Mouse (Mus musculus) forebrain, postnatal 0 days (tissue): ENCODE measurements around the gene Gripap1. TPM values are rescaled to one million over a fixed set of nuclear protein-coding genes. Genes with fewer than 3 reads are reported as not detected.
A peak's percentile ranks its signal among the peaks of the same experiment; 100 is the strongest.

Experiments
- ATAC-seq: fragments of 200-750 bp; cut with Nextera tagmentation; 2 replicates; pipeline ENCODE4 v1.8.0; 2017; ENCODE audit warnings: mild to moderate bottlenecking, moderate library complexity
- DNase-seq: peaks from one replicate; pipeline ENCODE4 v3.0.0-alpha.2; 2015
- H3K27ac ChIP-seq: fragments of 300-500 bp; sonication (generic); 2 replicates; pipeline ENCODE4 v1.5.1; 2014; ENCODE audit warnings: low read depth, mild to moderate bottlenecking, antibody characterized with exemption, low read length, moderate library complexity, mixed read lengths
- H3K27me3 ChIP-seq: fragments of 300-500 bp; sonication (generic); 2 replicates; pipeline ENCODE4 v1.6.1; 2014; ENCODE audit warnings: mild to moderate bottlenecking, low read length, mixed read lengths; ENCODE audit not compliant: insufficient read depth
- H3K36me3 ChIP-seq: fragments of 300-500 bp; sonication (generic); 2 replicates; pipeline ENCODE4 v1.6.1; 2014; ENCODE audit warnings: mild to moderate bottlenecking, moderate library complexity; ENCODE audit not compliant: insufficient read depth
- H3K4me1 ChIP-seq: fragments of 300-500 bp; sonication (generic); 2 replicates; pipeline ENCODE4 v1.6.1; 2014; ENCODE audit warnings: antibody characterized with exemption; ENCODE audit not compliant: insufficient read depth
- H3K4me2 ChIP-seq: fragments of 300-500 bp; sonication (generic); 2 replicates; pipeline ENCODE4 v1.6.1; 2014; ENCODE audit warnings: low read depth, mild to moderate bottlenecking, moderate library complexity
- H3K4me3 ChIP-seq: fragments of 300-500 bp; sonication (generic); 2 replicates; pipeline ENCODE4 v1.5.1; 2014; ENCODE audit warnings: low read depth, low read length, mixed read lengths
- H3K9ac ChIP-seq: fragments of 300-500 bp; sonication (generic); 2 replicates; pipeline ENCODE4 v1.6.1; 2014; ENCODE audit warnings: mild to moderate bottlenecking
- H3K9me3 ChIP-seq: fragments of 300-500 bp; sonication (generic); 2 replicates; pipeline ENCODE4 v1.6.1; 2016; ENCODE audit warnings: low read length
- CTCF ChIP-seq: sonication (generic); IDR thresholded peaks from 2 replicates; pipeline ENCODE4 v1.5.1; 2016; ENCODE audit warnings: antibody characterized with exemption, control low read depth, low read depth
- WGBS: fragments of 180-500 bp; shearing (Covaris S2); extraction: QIAGEN DNeasy Blood & Tissue Kit; methylation state at CpG from one replicate; pipeline ENCODE4 v1.1.7; 2014; 5-methylcytosine and 5-hydroxymethylcytosine counted together
- polyA plus RNA-seq: library from polyadenylated mRNA; unstranded; fragments of >200 nt; fragmentation: Nextera tagmentation; extraction: Ambion mirVana; gene quantifications from 2 replicates; pipeline ENCODE4 v1.2.1, GENCODE M21; 2015
- total RNA-seq: library from RNA; depleted of rRNA; stranded (reverse); fragments of >200 nt; gene quantifications from 2 replicates; pipeline ENCODE4 v1.2.3, GENCODE M21; 2014

Gripap1 gene
- total and polyA plus RNA-seq, 2 experiments from 2014 or later = 40.7 to 62.4 TPM

GRCm38 (mm10) chrX:7847845-7848244 is 58.3 kb downstream of the Gripap1 start:
- H3K36me3 ChIP-seq = no peaks in the 10 kb centered on the region
- H3K27ac ChIP-seq = no peak overlapping the region
- ATAC-seq (peak; percentile 45), DNase-seq (peak; percentile 6)
- no peak overlapping the region for H3K9ac ChIP-seq
- no peaks in the 10 kb centered on the region for H3K9me3 ChIP-seq
- no peak overlapping the region for H3K4me2 ChIP-seq
- H3K27me3 ChIP-seq = no peaks in the 10 kb centered on the region
- H3K4me1 ChIP-seq = 0 out of 2 replicates have a peak, but pooled peaks cover 3% of the 10 kb centered on the region
- no peak overlapping the region for H3K4me3 ChIP-seq
- WGBS = 56% methylated on average over 2 of the region's 2 CpGs
- TF ChIP-seq CTCF = no peak

GRCm38 (mm10) chrX:7854578-7854977 is 65.0 kb downstream of the Gripap1 start:
- DNase-seq = peak; percentile 30
- H3K27me3 ChIP-seq = no peaks in the 10 kb centered on the region
- H3K9me3 ChIP-seq = no peaks in the 10 kb centered on the region
- no peak overlapping the region for H3K27ac ChIP-seq
- H3K36me3 ChIP-seq = no peaks in the 10 kb centered on the region
- H3K9ac ChIP-seq = no peak overlapping the region
- peak; percentile 50 for TF ChIP-seq CTCF
- WGBS = 48% methylated on average over 2 of the region's 2 CpGs
- no peak for ATAC-seq
- no peak overlapping the region for H3K4me2 ChIP-seq
- H3K4me3 ChIP-seq = no peak overlapping the region
- H3K4me1 ChIP-seq = no peaks in the 10 kb centered on the region

GRCm38 (mm10) chrX:7859191-7859753 is 69.7 kb downstream of the Gripap1 start:
- DNase-seq (no peak), ATAC-seq (no peak)
- Histone ChIP-seq H3K4me3 (no peak overlapping the region), H3K36me3 (no peaks in the 10 kb centered on the region), H3K27me3 (no peaks in the 10 kb centered on the region), H3K9ac (no peak overlapping the region), H3K4me1 (no peaks in the 10 kb centered on the region), H3K4me2 (no peak overlapping the region), H3K27ac (no peak overlapping the region), H3K9me3 (no peaks in the 10 kb centered on the region)
- no peak for TF ChIP-seq CTCF
- WGBS = 84% methylated on average over 3 of the region's 3 CpGs

GRCm38 (mm10) chrX:7863181-7863580 is 73.6 kb downstream of the Gripap1 start:
- DNase-seq (no peak), ATAC-seq (no peak)
- no peak for TF ChIP-seq CTCF
- H3K36me3 ChIP-seq = no peaks in the 10 kb centered on the region
- H3K27ac ChIP-seq = no peak overlapping the region
- no peaks in the 10 kb centered on the region for H3K4me1 ChIP-seq
- H3K9ac ChIP-seq = no peak overlapping the region
- no peaks in the 10 kb centered on the region for H3K9me3 ChIP-seq
- H3K4me2 ChIP-seq = no peak overlapping the region
- WGBS = 83% methylated on average over 1 of the region's 1 CpGs
- H3K4me3 ChIP-seq = no peak overlapping the region
- no peaks in the 10 kb centered on the region for H3K27me3 ChIP-seq

GRCm38 (mm10) chrX:7864551-7864950 is 75.0 kb downstream of the Gripap1 start:
- ATAC-seq (no peak), DNase-seq (no peak)
- no peak overlapping the region for H3K9ac ChIP-seq
- H3K27ac ChIP-seq = no peak overlapping the region
- H3K9me3 ChIP-seq = no peaks in the 10 kb centered on the region
- no peaks in the 10 kb centered on the region for H3K27me3 ChIP-seq
- 81% methylated on average over 3 of the region's 3 CpGs for WGBS
- no peaks in the 10 kb centered on the region for H3K36me3 ChIP-seq
- no peak for TF ChIP-seq CTCF
- H3K4me2 ChIP-seq = no peak overlapping the region
- no peaks in the 10 kb centered on the region for H3K4me1 ChIP-seq
- H3K4me3 ChIP-seq = no peak overlapping the region

GRCm38 (mm10) chrX:7865343-7865742 is 75.8 kb downstream of the Gripap1 start:
- DNase-seq = no peak
- TF ChIP-seq CTCF = no peak
- Histone ChIP-seq H3K27ac (no peak overlapping the region), H3K4me3 (no peak overlapping the region), H3K4me2 (no peak overlapping the region), H3K9ac (no peak overlapping the region), H3K9me3 (no peaks in the 10 kb centered on the region), H3K27me3 (no peaks in the 10 kb centered on the region), H3K36me3 (no peaks in the 10 kb centered on the region), H3K4me1 (no peaks in the 10 kb centered on the region)
- ATAC-seq = no peak
- 78% methylated on average over 2 of the region's 2 CpGs for WGBS

- Histone ChIP-seq H3K27me3 (no peaks in the 10 kb centered on the region), H3K4me2 (no peak overlapping the region), H3K4me3 (no peak overlapping the region), H3K4me1 (no peaks in the 10 kb centered on the region), H3K36me3 (no peaks in the 10 kb centered on the region), H3K9me3 (no peaks in the 10 kb centered on the region), H3K9ac (no peak overlapping the region), H3K27ac (no peak overlapping the region)
- no peak for TF ChIP-seq CTCF
- ATAC-seq (no peak), DNase-seq (no peak)
- WGBS = 65% methylated on average over 2 of the region's 2 CpGs
Measured at GRCm38 (mm10) chrX:7865786-7866185, 76.2 kb downstream of the Gripap1 start.
